Mouse (Mus musculus) lung, postnatal 14 days (tissue): ENCODE measurements at regions not wholly inside any gene's neighbourhood (a gene's known extent, or its start where the extent isn't known, plus 50 kb on each side); places are given as distances from the start of the nearest gene placed in this dataset.

Experiments used
- DNase-seq: peaks from one replicate; pipeline ENCODE4 v3.0.0; 2021

GRCm38 (mm10) chr11:111281237-111282160 lies 215.5 kb downstream of the Kcnj2 start:
- no peak for DNase-seq

GRCm38 (mm10) chr11:111282283-111282682 lies 216.3 kb downstream of the Kcnj2 start:
- DNase-seq = no peak

- DNase-seq = no peak
Observed at GRCm38 (mm10) chr11:111290537-111290936, 224.6 kb downstream of the Kcnj2 start.

GRCm38 (mm10) chr11:111296309-111296721 lies 230.4 kb downstream of the Kcnj2 start:
- DNase-seq = no peak

- DNase-seq = no peak
Observed at GRCm38 (mm10) chr11:111312802-111313201, 246.8 kb downstream of the Kcnj2 start.

GRCm38 (mm10) chr11:111313566-111313965 lies 247.6 kb downstream of the Kcnj2 start:
- DNase-seq = no peak

GRCm38 (mm10) chr11:111321576-111321975 lies 255.6 kb downstream of the Kcnj2 start:
- no peak for DNase-seq

GRCm38 (mm10) chr11:111324453-111325010 lies 258.6 kb downstream of the Kcnj2 start:
- no peak for DNase-seq

- DNase-seq = no peak
Observed at GRCm38 (mm10) chr11:111326915-111327314, 261.0 kb downstream of the Kcnj2 start.

- no peak for DNase-seq
Observed at GRCm38 (mm10) chr11:111328258-111328657, 262.3 kb downstream of the Kcnj2 start.

GRCm38 (mm10) chr11:111331592-111331991 lies 265.6 kb downstream of the Kcnj2 start:
- no peak for DNase-seq

- DNase-seq = no peak
Observed at GRCm38 (mm10) chr11:111333021-111333420, 267.1 kb downstream of the Kcnj2 start.

- no peak for DNase-seq
Observed at GRCm38 (mm10) chr11:111347562-111347961, 281.6 kb downstream of the Kcnj2 start.

- no peak for DNase-seq
Observed at GRCm38 (mm10) chr11:111350028-111350427, 284.1 kb downstream of the Kcnj2 start.

GRCm38 (mm10) chr11:111363363-111363762 lies 297.4 kb downstream of the Kcnj2 start:
- no peak for DNase-seq

- no peak for DNase-seq
Observed at GRCm38 (mm10) chr11:111377165-111377564, 311.2 kb downstream of the Kcnj2 start.

GRCm38 (mm10) chr11:111379842-111380241 lies 313.9 kb downstream of the Kcnj2 start:
- no peak for DNase-seq

- DNase-seq = no peak
Observed at GRCm38 (mm10) chr11:111398706-111399105, 332.7 kb downstream of the Kcnj2 start.

GRCm38 (mm10) chr11:111409266-111409665 lies 343.3 kb downstream of the Kcnj2 start:
- no peak for DNase-seq

GRCm38 (mm10) chr11:111424871-111425270 lies 358.9 kb downstream of the Kcnj2 start:
- DNase-seq = no peak

GRCm38 (mm10) chr11:111426715-111427114 lies 360.8 kb downstream of the Kcnj2 start:
- no peak for DNase-seq

- DNase-seq = no peak
Observed at GRCm38 (mm10) chr11:111442257-111442656, 376.3 kb downstream of the Kcnj2 start.

GRCm38 (mm10) chr11:111443381-111443780 lies 377.4 kb downstream of the Kcnj2 start:
- DNase-seq = no peak

- no peak for DNase-seq
Observed at GRCm38 (mm10) chr11:111444791-111445190, 378.8 kb downstream of the Kcnj2 start.
